Mouse (Mus musculus) gastrocnemius, adult 2 months (tissue): ENCODE data around the gene Mtr. TPM values are rescaled to one million over a fixed set of nuclear protein-coding genes. Genes with fewer than 3 reads are reported as not detected.

Experiments used
- DNase-seq: peaks from one replicate; pipeline ENCODE4 v3.0.0; 2022
- H3K27ac ChIP-seq: fragments of 200-600 bp; 2 replicates; pipeline ENCODE4 v1.8.1; 2022; ENCODE audit warnings: mild to moderate bottlenecking
- H3K4me3 ChIP-seq: fragments of 200-600 bp; 2 replicates; pipeline ENCODE4 v1.8.1; 2022; ENCODE audit warnings: mild to moderate bottlenecking, moderate library complexity
- CTCF ChIP-seq: fragments of 200-600 bp; IDR thresholded peaks from 2 replicates; pipeline ENCODE4 v1.8.1; 2022; ENCODE audit warnings: antibody characterized with exemption, mild to moderate bottlenecking, moderate library complexity
- intact Hi-C: fragments of 180-260 bp; cut with DNase I; formaldehyde crosslinking; loops from one replicate; pipeline ENCODE4 v1.15.1; 2025
- total RNA-seq, 2 experiments: library from RNA; stranded (reverse); gene quantifications; 2 replicates each; pipeline ENCODE4 v1.2.3; 2021

The Mtr gene
- total RNA-seq, 2 experiments from 2014 or later: 15.6 to 18.0 TPM

- no peak overlapping the region for H3K27ac ChIP-seq
- H3K4me3 ChIP-seq: no peak overlapping the region
- intact Hi-C loops: loop anchor here (5.0 kb wide), 1 partner anchor 42 kb away; the partner anchor contains the start of gene Mtr
- DNase-seq: no peak
- no peak for TF ChIP-seq CTCF
Observed at GRCm38 (mm10) chr13:12214922-12215321, 43.0 kb downstream of the Mtr start.

GRCm38 (mm10) chr13:12211058-12211457 lies 46.9 kb downstream of the Mtr start:
- intact Hi-C loops: loop anchor here (2.0 to 5.0 kb wide), 2 partner anchors 46 to 176 kb away; partner anchors contain the start of gene Mtr
- Histone ChIP-seq H3K4me3 (no peak overlapping the region), H3K27ac (peak overlapping the region; percentile 58)
- peak; percentile 60 for DNase-seq
- no peak for TF ChIP-seq CTCF

DNA sequence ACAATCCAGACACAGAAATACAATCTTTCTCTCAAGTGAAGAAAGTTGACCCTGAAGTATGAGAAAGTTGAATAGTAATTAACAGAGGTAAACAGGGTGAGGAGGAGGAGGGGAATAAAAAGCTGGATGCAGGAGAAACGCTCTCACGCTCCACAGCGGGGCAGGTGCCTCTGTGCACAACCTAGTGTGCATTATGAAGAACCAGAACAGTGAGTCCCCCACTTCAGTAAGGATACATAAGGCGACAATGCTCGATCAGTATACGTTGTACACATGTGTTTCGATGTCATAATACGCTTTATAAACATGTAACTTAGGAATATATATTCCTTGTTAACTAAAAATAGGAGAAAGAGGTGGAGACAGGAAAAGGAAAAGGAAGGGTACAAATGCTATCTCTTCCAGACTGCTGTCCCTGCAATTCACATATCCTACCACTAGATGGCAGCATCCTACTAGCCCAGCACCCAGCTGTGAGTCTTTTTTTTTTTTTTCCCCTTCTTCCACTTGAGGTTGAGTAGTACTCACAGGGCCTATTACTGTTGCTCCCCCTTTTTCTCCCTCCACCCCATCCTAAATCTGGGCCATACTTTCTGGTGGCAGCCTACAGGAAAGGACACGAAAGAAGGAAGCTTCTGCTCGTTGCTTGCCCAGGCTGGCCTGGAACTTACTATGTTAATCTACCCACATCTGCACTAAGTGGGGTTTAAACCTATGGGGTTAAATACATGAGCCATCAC lies 47.7 kb downstream of the Mtr start:
- intact Hi-C loops: loop anchor here (1.0 to 5.0 kb wide), 3 partner anchors 47 to 177 kb away; partner anchors contain the start of gene Mtr
- no peak overlapping the region for H3K4me3 ChIP-seq
- TF ChIP-seq CTCF: peak; percentile 99; the same call in 1 of the 2 replicates
- DNase-seq: peak; percentile 45
- no peak overlapping the region for H3K27ac ChIP-seq

GRCm38 (mm10) chr13:12200372-12200771 lies 57.5 kb downstream of the Mtr start:
- H3K4me3 ChIP-seq: no peak overlapping the region
- intact Hi-C loops: no loop called here
- peak; percentile 44 for DNase-seq
- TF ChIP-seq CTCF: no peak
- no peak overlapping the region for H3K27ac ChIP-seq

DNA sequence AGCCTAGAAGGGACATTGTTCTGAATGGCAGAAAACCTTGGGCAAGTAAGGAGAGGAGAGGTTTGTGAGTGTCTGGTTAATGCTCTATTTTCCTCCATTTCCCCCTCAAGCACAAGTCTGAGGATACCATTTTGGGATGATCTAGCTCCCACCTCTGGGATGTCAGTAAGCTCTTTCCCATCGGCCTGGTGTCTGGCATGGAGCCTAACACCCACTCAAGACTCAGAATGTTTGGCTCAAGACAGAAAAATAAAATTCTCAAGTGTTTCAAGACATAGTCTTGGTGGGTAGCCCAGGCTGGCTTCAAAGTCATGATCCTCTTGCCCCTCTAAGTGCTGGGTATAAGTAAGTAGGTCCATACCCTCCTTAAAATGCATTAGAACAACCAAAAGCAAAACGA lies 59.4 kb downstream of the Mtr start:
- Histone ChIP-seq H3K4me3 (no peak overlapping the region), H3K27ac (no peak overlapping the region)
- TF ChIP-seq CTCF: no peak
- intact Hi-C loops: no loop called here
- no peak for DNase-seq

- H3K4me3 ChIP-seq: no peak overlapping the region
- H3K27ac ChIP-seq: peak overlapping the region; percentile 79
- no peak for DNase-seq
- TF ChIP-seq CTCF: no peak
- intact Hi-C loops: no loop called here
Observed at GRCm38 (mm10) chr13:12196861-12197260, 61.1 kb downstream of the Mtr start.

GRCm38 (mm10) chr13:12196012-12196411 lies 61.9 kb downstream of the Mtr start:
- intact Hi-C loops: no loop called here
- Histone ChIP-seq H3K4me3 (no peak overlapping the region), H3K27ac (peak overlapping the region; percentile 79)
- TF ChIP-seq CTCF: no peak
- peak; percentile 65 for DNase-seq

GRCm38 (mm10) chr13:12194942-12195662 lies 62.8 kb downstream of the Mtr start:
- intact Hi-C loops: no loop called here
- Histone ChIP-seq H3K27ac (peak overlapping the region; percentile 20; the same call in 1 of the 2 replicates), H3K4me3 (no peak overlapping the region)
- DNase-seq: no peak
- TF ChIP-seq CTCF: no peak

DNA sequence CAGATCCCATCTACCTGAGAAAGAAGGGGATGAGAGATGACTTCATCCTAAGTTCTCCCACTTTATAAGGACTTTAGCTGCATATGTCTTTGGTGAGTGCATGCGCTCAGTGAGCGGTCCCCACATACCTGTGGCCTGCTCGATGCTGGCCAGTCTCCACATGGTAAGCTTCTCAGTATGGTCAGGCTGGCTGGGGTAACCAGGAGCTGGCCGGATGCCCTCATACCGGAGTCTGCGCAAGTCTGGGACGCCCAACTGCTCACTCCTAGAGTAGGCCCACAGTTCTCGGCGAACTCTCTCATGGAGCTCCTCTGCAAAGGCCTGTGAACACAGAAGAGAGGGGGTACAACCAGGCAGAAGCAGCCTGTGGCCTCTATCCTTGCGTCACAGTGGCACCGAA lies 68.7 kb downstream of the Mtr start:
- no peak overlapping the region for H3K27ac ChIP-seq
- TF ChIP-seq CTCF: no peak
- H3K4me3 ChIP-seq: no peak overlapping the region
- no peak for DNase-seq
- intact Hi-C loops: no loop called here

DNA sequence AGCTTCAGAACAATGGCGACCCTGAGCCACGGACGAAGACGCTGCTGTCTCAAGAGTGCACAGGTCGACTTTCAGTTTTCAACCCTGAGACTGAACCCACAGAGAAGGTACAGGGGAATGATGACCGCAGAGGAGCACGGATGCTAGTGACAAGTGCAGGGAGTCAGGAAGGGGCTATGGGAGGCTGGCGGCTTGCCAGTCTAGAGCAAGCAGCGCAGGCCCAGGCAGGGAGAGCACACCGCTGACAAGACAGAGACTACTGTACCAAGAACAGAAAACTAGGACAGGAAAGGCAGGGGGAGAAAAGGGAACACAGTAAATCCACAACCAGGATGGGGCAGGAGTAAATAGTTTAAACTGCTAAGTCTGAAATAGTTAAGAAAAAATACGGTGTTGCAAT lies 69.1 kb downstream of the Mtr start:
- no peak overlapping the region for H3K27ac ChIP-seq
- DNase-seq: no peak
- no peak overlapping the region for H3K4me3 ChIP-seq
- TF ChIP-seq CTCF: no peak
- intact Hi-C loops: no loop called here

DNA sequence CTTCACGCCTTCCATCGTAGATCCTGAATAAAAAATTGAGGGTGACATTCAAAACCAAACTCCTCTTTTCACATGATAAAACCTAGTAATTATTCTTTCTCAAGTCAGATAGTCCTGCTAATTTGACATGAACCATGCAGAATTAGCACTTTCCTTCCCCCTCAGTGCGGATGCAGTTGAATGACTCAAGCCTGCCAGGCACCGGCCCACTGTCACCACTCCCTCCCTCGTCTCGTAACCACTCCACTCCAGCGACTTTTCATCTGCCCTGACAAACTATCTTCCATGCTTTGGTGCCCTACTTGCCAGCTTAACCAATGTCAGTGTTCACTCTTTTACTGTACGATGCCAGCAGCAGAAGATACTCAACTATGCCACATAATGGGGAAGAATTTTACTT lies 78.4 kb downstream of the Mtr start:
- Histone ChIP-seq H3K4me3 (no peak overlapping the region), H3K27ac (no peak overlapping the region)
- no peak for DNase-seq
- TF ChIP-seq CTCF: no peak
- intact Hi-C loops: no loop called here

- intact Hi-C loops: no loop called here
- Histone ChIP-seq H3K27ac (no peak overlapping the region), H3K4me3 (no peak overlapping the region)
- DNase-seq: no peak
- TF ChIP-seq CTCF: no peak
Observed at GRCm38 (mm10) chr13:12176761-12177160, 81.2 kb downstream of the Mtr start.

- no peak for TF ChIP-seq CTCF
- intact Hi-C loops: no loop called here
- H3K4me3 ChIP-seq: no peak overlapping the region
- H3K27ac ChIP-seq: no peak overlapping the region
- no peak for DNase-seq
Observed at GRCm38 (mm10) chr13:12175988-12176736, 81.8 kb downstream of the Mtr start.
